Mouse (Mus musculus) embryonic facial prominence, embryonic 10.5 days (tissue): ENCODE measurements around the gene Tcaim. TPM values are rescaled to one million over a fixed set of nuclear protein-coding genes. Genes with fewer than 3 reads are reported as not detected.

Experiments
- DNase-seq: peaks from one replicate; pipeline ENCODE4 v3.0.0-alpha.2; 2017; ENCODE audit warnings: low spot score
- H3K27ac ChIP-seq: fragments of 300-500 bp; sonication (generic); replicated peaks from 2 replicates; pipeline ENCODE4 v1.5.1; 2016; ENCODE audit warnings: mild to moderate bottlenecking
- H3K27me3 ChIP-seq: fragments of 300-500 bp; sonication (generic); replicated peaks from 2 replicates; pipeline ENCODE4 v1.6.1; 2016; ENCODE audit warnings: low read depth, mild to moderate bottlenecking; ENCODE audit not compliant: poor library complexity, severe bottlenecking
- H3K36me3 ChIP-seq: fragments of 300-500 bp; sonication (generic); replicated peaks from 2 replicates; pipeline ENCODE4 v1.6.1; 2016; ENCODE audit warnings: mild to moderate bottlenecking, moderate library complexity
- H3K4me1 ChIP-seq: fragments of 300-500 bp; sonication (generic); 2 replicates; pipeline ENCODE4 v1.6.1; 2016
- H3K4me3 ChIP-seq: fragments of 300-500 bp; sonication (generic); 2 replicates; pipeline ENCODE4 v1.5.1; 2016; ENCODE audit warnings: mild to moderate bottlenecking, moderate library complexity
- H3K9me3 ChIP-seq: fragments of 300-500 bp; sonication (generic); 2 replicates; pipeline ENCODE4 v1.6.1; 2016; ENCODE audit warnings: mild to moderate bottlenecking
- WGBS: fragments of 180-500 bp; shearing (Covaris S2); methylation state at CpG from one replicate; pipeline ENCODE4 v1.1.7; 2016; 5-methylcytosine and 5-hydroxymethylcytosine counted together
- polyA plus RNA-seq: library from polyadenylated mRNA; unstranded; fragments of >200 nt; fragmentation: Nextera tagmentation; extraction: Ambion mirVana; gene quantifications from 2 replicates; pipeline ENCODE4 v1.2.1, GENCODE M21; 2016

The Tcaim gene
- 4.2 and 5.7 TPM in 2 replicates for polyA plus RNA-seq

- Histone ChIP-seq H3K4me1 (peaks cover 14% of the 10 kb centered on the region), H3K27ac (peak within 1 kb of the TSS; percentile 89), H3K4me3 (peak within 1 kb of the TSS; percentile 76), H3K27me3 (no peaks in the 10 kb centered on the region), H3K36me3 (peaks cover 3% of the 10 kb centered on the region; the same call in 1 of the 2 replicates), H3K9me3 (no peaks in the 10 kb centered on the region)
- peak; percentile 95 for DNase-seq
- WGBS = 7% methylated on average over 42 of the region's 42 CpGs
Observed at GRCm38 (mm10) chr9:122805053-122805844, at the start of gene Tcaim. Gene Tcaim, plus strand, starts transcription at chr9:122805539.

GRCm38 (mm10) chr9:122757614-122758013, 47.7 kb upstream of the Tcaim start:
- WGBS = 61% methylated on average over 2 of the region's 2 CpGs
- no peak for DNase-seq
- no peaks in the 10 kb centered on the region for H3K4me1 ChIP-seq
- H3K36me3 ChIP-seq = no peaks in the 10 kb centered on the region
- H3K4me3 ChIP-seq = no peak overlapping the region
- no peaks in the 10 kb centered on the region for H3K27me3 ChIP-seq
- no peak overlapping the region for H3K27ac ChIP-seq
- no peaks in the 10 kb centered on the region for H3K9me3 ChIP-seq

GRCm38 (mm10) chr9:122760111-122760510, 45.2 kb upstream of the Tcaim start:
- Histone ChIP-seq H3K9me3 (no peaks in the 10 kb centered on the region), H3K36me3 (no peaks in the 10 kb centered on the region), H3K4me3 (no peak overlapping the region), H3K4me1 (no peaks in the 10 kb centered on the region), H3K27me3 (no peaks in the 10 kb centered on the region), H3K27ac (no peak overlapping the region)
- DNase-seq = no peak

GRCm38 (mm10) chr9:122785231-122785630, 20.1 kb upstream of the Tcaim start:
- 80% methylated on average over 5 of the region's 5 CpGs for WGBS
- H3K27ac ChIP-seq = no peak overlapping the region

GRCm38 (mm10) chr9:122786534-122786933, 18.8 kb upstream of the Tcaim start:
- H3K9me3 ChIP-seq = no peaks in the 10 kb centered on the region
- no peak for DNase-seq
- no peaks in the 10 kb centered on the region for H3K36me3 ChIP-seq
- no peak overlapping the region for H3K4me3 ChIP-seq
- no peaks in the 10 kb centered on the region for H3K4me1 ChIP-seq
- H3K27me3 ChIP-seq = no peaks in the 10 kb centered on the region
- WGBS = 90% methylated on average over 1 of the region's 1 CpGs
- no peak overlapping the region for H3K27ac ChIP-seq

More at GRCm38 (mm10) chr9:122785231-122785630, 20.1 kb upstream of the Tcaim start:
- Histone ChIP-seq H3K27me3 (no peaks in the 10 kb centered on the region), H3K9me3 (no peaks in the 10 kb centered on the region), H3K4me3 (no peak overlapping the region), H3K4me1 (no peaks in the 10 kb centered on the region), H3K36me3 (no peaks in the 10 kb centered on the region)
- DNase-seq = no peak

- no peak for DNase-seq
- no peaks in the 10 kb centered on the region for H3K27me3 ChIP-seq
- peaks cover 14% of the 10 kb centered on the region for H3K4me1 ChIP-seq
- 14% methylated on average over 10 of the region's 10 CpGs for WGBS
- no peaks in the 10 kb centered on the region for H3K9me3 ChIP-seq
- peak overlapping the region; percentile 76 for H3K4me3 ChIP-seq
- peak overlapping the region; percentile 89 for H3K27ac ChIP-seq
- H3K36me3 ChIP-seq = peaks cover 3% of the 10 kb centered on the region; the same call in 1 of the 2 replicates
Observed at GRCm38 (mm10) chr9:122805845-122806341, 554 bp downstream of the Tcaim start.

- Histone ChIP-seq H3K9me3 (no peaks in the 10 kb centered on the region), H3K27me3 (no peaks in the 10 kb centered on the region), H3K4me3 (no peak overlapping the region), H3K36me3 (peaks cover 3% of the 10 kb centered on the region; the same call in 1 of the 2 replicates), H3K27ac (no peak overlapping the region), H3K4me1 (peaks cover 14% of the 10 kb centered on the region)
- WGBS = 96% methylated on average over 2 of the region's 2 CpGs
- DNase-seq = no peak
Observed at GRCm38 (mm10) chr9:122807186-122807585, 1.8 kb downstream of the Tcaim start.

- peaks cover 10% of the 10 kb centered on the region for H3K4me1 ChIP-seq
- H3K27ac ChIP-seq = no peak overlapping the region
- DNase-seq = no peak
- H3K4me3 ChIP-seq = no peak overlapping the region
- H3K27me3 ChIP-seq = no peaks in the 10 kb centered on the region
- H3K36me3 ChIP-seq = peaks cover 3% of the 10 kb centered on the region; the same call in 1 of the 2 replicates
- H3K9me3 ChIP-seq = no peaks in the 10 kb centered on the region
- WGBS = 92% methylated on average over 3 of the region's 3 CpGs
Observed at GRCm38 (mm10) chr9:122810212-122810611, 4.9 kb downstream of the Tcaim start.

GRCm38 (mm10) chr9:122812386-122812785, 7.0 kb downstream of the Tcaim start:
- whole genome bisulfite sequencing = 90% methylated on average over 5 of the region's 5 CpGs
- Histone ChIP-seq H3K4me1 (no peaks in the 10 kb centered on the region), H3K27me3 (no peaks in the 10 kb centered on the region), H3K36me3 (peaks cover 3% of the 10 kb centered on the region; the same call in 1 of the 2 replicates), H3K27ac (no peak overlapping the region), H3K9me3 (no peaks in the 10 kb centered on the region), H3K4me3 (no peak overlapping the region)
- no peak for DNase-seq

- H3K4me1 ChIP-seq = no peaks in the 10 kb centered on the region
- H3K4me3 ChIP-seq = no peak overlapping the region
- no peaks in the 10 kb centered on the region for H3K9me3 ChIP-seq
- DNase-seq = no peak
- H3K27me3 ChIP-seq = no peaks in the 10 kb centered on the region
- H3K36me3 ChIP-seq = peaks cover 5% of the 10 kb centered on the region; the same call in 1 of the 2 replicates
- 98% methylated on average over 2 of the region's 2 CpGs for WGBS
- no peak overlapping the region for H3K27ac ChIP-seq
Observed at GRCm38 (mm10) chr9:122814775-122815174, 9.4 kb downstream of the Tcaim start.

GRCm38 (mm10) chr9:122815239-122815851, 10.0 kb downstream of the Tcaim start:
- Histone ChIP-seq H3K27me3 (no peaks in the 10 kb centered on the region), H3K27ac (no peak overlapping the region), H3K4me3 (no peak overlapping the region), H3K4me1 (no peaks in the 10 kb centered on the region), H3K9me3 (no peaks in the 10 kb centered on the region), H3K36me3 (peaks cover 5% of the 10 kb centered on the region; the same call in 1 of the 2 replicates)
- WGBS = 84% methylated on average over 4 of the region's 4 CpGs
- no peak for DNase-seq

- 87% methylated on average over 5 of the region's 5 CpGs for WGBS
- Histone ChIP-seq H3K36me3 (peaks cover 37% of the 10 kb centered on the region), H3K27ac (no peak overlapping the region), H3K27me3 (no peaks in the 10 kb centered on the region), H3K9me3 (no peaks in the 10 kb centered on the region), H3K4me3 (no peak overlapping the region), H3K4me1 (no peaks in the 10 kb centered on the region)
- no peak for DNase-seq
Observed at GRCm38 (mm10) chr9:122823374-122824017, 18.2 kb downstream of the Tcaim start.
